Comparison of ENCODE assay signal across 13 mouse cellular contexts in genomic region chr13:59801000-59801399, GRCm38 (mm10). TPM values are rescaled to one million over a fixed set of nuclear protein-coding genes. Genes with fewer than 3 reads are reported as not detected.
DNase-seq lines count a peak whose midpoint lies in the region; ATAC-seq and TF ChIP-seq lines count a peak whose summit lies in the region.
"Had no signal": no experiment of that assay in that cellular context is flagged by ENCODE, and none has a peak within 500 bp of the region (broad histone marks: within the 10 kb centered on the region; RNA-seq: fewer than 3 reads in every experiment).

No protein-coding gene starts in this region.

- H3K9ac ChIP-seq in lung, postnatal 0 days (replicated peaks; ENCODE audit: low read depth), result no peak overlapping the region
- H3K9ac ChIP-seq: embryonic facial prominence, embryonic 13.5 days; hindbrain, embryonic 15.5 days had no signal

- no peak for TF ChIP-seq CTCF in lung, postnatal 0 days (IDR thresholded peaks at IDR 0.05)
- no peak for TF ChIP-seq CTCF in lung, adult 2 months (IDR thresholded peaks at IDR 0.05; ENCODE audit: insufficient read depth, low read length)

- intact Hi-C loops in left cerebral cortex, postnatal 25 days (cut with DNase I), result no loop called here

- no peak overlapping the region for H3K4me2 ChIP-seq in lung, postnatal 0 days (replicated peaks; ENCODE audit: low read depth, low read length)
- H3K4me2 ChIP-seq: embryonic facial prominence, embryonic 13.5 days; hindbrain, embryonic 15.5 days had no signal

- no peak for DNase-seq in frontal cortex, postnatal 10 days (ENCODE audit: low spot score in 2 of 2)
- peak; percentile 67 for DNase-seq in lung, postnatal 0 days (ENCODE audit: low spot score)
- no peak for DNase-seq in lung, adult 2 months
- peak; percentile 47 to 57 for DNase-seq in frontal cortex, postnatal 36 days (ENCODE audit: low spot score in 2 of 2)
- peak; percentile 22 to 74 for DNase-seq in left cerebral cortex, postnatal 25 days (ENCODE audit: low spot score in 2 of 2)
- DNase-seq in spleen, postnatal 36 days (ENCODE audit: low spot score in 2 of 2), result no peak

- H3K9me3 ChIP-seq in lung, postnatal 0 days (ENCODE audit: low read length), result no peaks in the 10 kb centered on the region
- H3K9me3 ChIP-seq: embryonic facial prominence, embryonic 13.5 days; hindbrain, embryonic 15.5 days had no signal

- TF ChIP-seq EP300 in lung, postnatal 0 days (IDR thresholded peaks at IDR 0.05), result no peak

- peaks cover 81% of the 10 kb centered on the region for H3K36me3 ChIP-seq in lung, postnatal 0 days (ENCODE audit: insufficient read depth, low read length)

- no peak for TF ChIP-seq POLR2A in lung, adult 2 months (IDR thresholded peaks at IDR 0.05; ENCODE audit: borderline replicate concordance, extremely low read depth, low read depth, low read length)

- no peaks in the 10 kb centered on the region for H3K4me1 ChIP-seq in lung, postnatal 0 days (ENCODE audit: insufficient read depth, low read depth, low read length)
- H3K4me1 ChIP-seq in lung, adult 2 months (ENCODE audit: control insufficient read depth, insufficient read depth, low read length), result no peaks in the 10 kb centered on the region
- H3K4me1 ChIP-seq: embryonic facial prominence, embryonic 13.5 days; hindbrain, embryonic 15.5 days had no signal

- H3K4me3 ChIP-seq in lung, postnatal 0 days (ENCODE audit: low read depth, low read length), result no peak overlapping the region
- no peak overlapping the region for H3K4me3 ChIP-seq in lung, adult 2 months (replicated peaks; ENCODE audit: extremely low read depth, low read depth, low read length)
- H3K4me3 ChIP-seq: embryonic facial prominence, embryonic 13.5 days; hindbrain, embryonic 15.5 days had no signal

- H3K27ac ChIP-seq in lung, postnatal 0 days (ENCODE audit: low read length), result no peak overlapping the region
- H3K27ac ChIP-seq: embryonic facial prominence, embryonic 13.5 days; hindbrain, embryonic 15.5 days had no signal

- ATAC-seq in frontal cortex, adult (ENCODE audit: low TSS enrichment), result peak; percentile 83
- no peak for ATAC-seq in lung, postnatal 0 days

- WGBS in lung, postnatal 0 days, result 68% methylated on average over 6 of the region's 6 CpGs
- 81% methylated on average over 6 of the region's 6 CpGs for WGBS in lung, adult 2 months

- no peaks in the 10 kb centered on the region for H3K27me3 ChIP-seq in lung, postnatal 0 days (replicated peaks; ENCODE audit: insufficient read depth, low read length)
- H3K27me3 ChIP-seq: embryonic facial prominence, embryonic 13.5 days; hindbrain, embryonic 15.5 days had no signal

RNA-seq across cellular contexts. Expression of gene Gm49354, which starts 19.0 kb away (rescaled TPM):
- polyA plus RNA-seq in lung, postnatal 0 days (2015; fragmentation: Nextera tagmentation; extraction: Ambion mirVana), result not detected in 2 replicates
- not detected in 2 replicates for polyA plus RNA-seq in lung, adult 2 months (2012; rRNA removed)
- not detected for total RNA-seq in left cerebral cortex, postnatal 25 days (2021)
- total RNA-seq: heart, adult 8-10 months; layer of hippocampus, postnatal 10 days had no signal
- polyA plus RNA-seq: embryonic facial prominence, embryonic 13.5 days; hindbrain, embryonic 15.5 days; stomach, embryonic 14.5 days had no signal

RNA-seq across cellular contexts. Expression of gene Tut7, which starts 21.9 kb away (rescaled TPM):
- 41.5 and 50.4 TPM in 2 replicates for polyA plus RNA-seq in lung, postnatal 0 days (2015; fragmentation: Nextera tagmentation; extraction: Ambion mirVana)
- 20.1 and 24.5 TPM in 2 replicates for polyA plus RNA-seq in lung, adult 2 months (2012; rRNA removed)
- 10 to 100 TPM; 61.0 to 64.3 TPM for total RNA-seq in left cerebral cortex, postnatal 25 days (2021)

RNA-seq across cellular contexts. Expression of gene Isca1, which starts 31.4 kb away (rescaled TPM):
- polyA plus RNA-seq in lung, postnatal 0 days (2015; fragmentation: Nextera tagmentation; extraction: Ambion mirVana), result 131 and 135 TPM in 2 replicates
- polyA plus RNA-seq in lung, adult 2 months (2012; rRNA removed), result 59.0 and 82.1 TPM in 2 replicates
- 100 to 1,000 TPM; 147 to 156 TPM for total RNA-seq in left cerebral cortex, postnatal 25 days (2021)

RNA-seq across cellular contexts. Expression of gene 1700014D04Rik, which starts 54.4 kb away (rescaled TPM):
- polyA plus RNA-seq in lung, postnatal 0 days (2015; fragmentation: Nextera tagmentation; extraction: Ambion mirVana), result 0.05 and 0.18 TPM in 2 replicates
- polyA plus RNA-seq in lung, adult 2 months (2012; rRNA removed), result 0.04 TPM in 1 of 2 replicates, not detected in the other
- total RNA-seq in left cerebral cortex, postnatal 25 days (2021), result 1 to 10 TPM in 1 of 2 experiments, under 1 TPM in 1; 0.87 to 1.4 TPM
- total RNA-seq: heart, adult 8-10 months; monocyte, adult 5-6 weeks had no signal
- polyA plus RNA-seq: embryonic facial prominence, embryonic 13.5 days; stomach, embryonic 14.5 days had no signal

Comparison
In these comparisons a context has a peak if more than half of its experiments do, and no peak if none do; other contexts are left out.
1. DNase-seq: peak in lung, postnatal 0 days (single experiment), frontal cortex, postnatal 36 days (2 of 2) and left cerebral cortex, postnatal 25 days (2 of 2); none in frontal cortex, postnatal 10 days (0 of 2), lung, adult 2 months (single experiment) and spleen, postnatal 36 days (0 of 2).